Mouse (Mus musculus) right cerebral cortex, postnatal 4 days (tissue): ENCODE results near the gene Cdon.

Source experiments
- DNase-seq: peaks from one replicate; pipeline ENCODE4 v3.0.0-alpha.2; 2022

Gene Cdon

GRCm38 (mm10) chr9:35494937-35495336, 74.0 kb downstream of the Cdon start:
- DNase-seq = no peak

GRCm38 (mm10) chr9:35495471-35495870, 74.5 kb downstream of the Cdon start:
- no peak for DNase-seq

GRCm38 (mm10) chr9:35499946-35500345, 79.0 kb downstream of the Cdon start:
- no peak for DNase-seq

GRCm38 (mm10) chr9:35502361-35503000, 81.6 kb downstream of the Cdon start:
- no peak for DNase-seq

- peak; percentile 34 for DNase-seq
Observed at GRCm38 (mm10) chr9:35508234-35508633, 87.3 kb downstream of the Cdon start.

GRCm38 (mm10) chr9:35513900-35514299, 93.0 kb downstream of the Cdon start:
- DNase-seq = no peak

- no peak for DNase-seq
Observed at GRCm38 (mm10) chr9:35516182-35516581, 95.3 kb downstream of the Cdon start.

GRCm38 (mm10) chr9:35516711-35517110, 95.8 kb downstream of the Cdon start:
- DNase-seq = no peak

- DNase-seq = no peak
Observed at GRCm38 (mm10) chr9:35518169-35518568, 97.2 kb downstream of the Cdon start, which contains the start of gene Gm1113. Gm1113 (minus strand) TSS chr9:35518269.

GRCm38 (mm10) chr9:35520631-35521348, 99.9 kb downstream of the Cdon start:
- no peak for DNase-seq

- DNase-seq = no peak
Observed at GRCm38 (mm10) chr9:35522241-35522640, 101.3 kb downstream of the Cdon start.

GRCm38 (mm10) chr9:35522821-35523515, 102.0 kb downstream of the Cdon start:
- DNase-seq = no peak

GRCm38 (mm10) chr9:35523541-35523940, 102.6 kb downstream of the Cdon start:
- DNase-seq = peak; percentile 35

- peak; percentile 73 for DNase-seq
Observed at GRCm38 (mm10) chr9:35523941-35524411, 103.0 kb downstream of the Cdon start.

GRCm38 (mm10) chr9:35529141-35529540, 108.2 kb downstream of the Cdon start:
- no peak for DNase-seq

- DNase-seq = no peak
Observed at GRCm38 (mm10) chr9:35529796-35530195, 108.9 kb downstream of the Cdon start.

GRCm38 (mm10) chr9:35533266-35533665, 112.3 kb downstream of the Cdon start:
- no peak for DNase-seq

GRCm38 (mm10) chr9:35535110-35535509, 114.2 kb downstream of the Cdon start:
- peak; percentile 43 for DNase-seq

GRCm38 (mm10) chr9:35535876-35536275, 114.9 kb downstream of the Cdon start:
- DNase-seq = no peak

GRCm38 (mm10) chr9:35539001-35539750, 118.2 kb downstream of the Cdon start:
- DNase-seq = no peak

GRCm38 (mm10) chr9:35541024-35541423, 120.1 kb downstream of the Cdon start:
- no peak for DNase-seq

GRCm38 (mm10) chr9:35541488-35541887, 120.6 kb downstream of the Cdon start:
- DNase-seq = peak; percentile 95

- no peak for DNase-seq
Observed at GRCm38 (mm10) chr9:35541941-35542340, 121.0 kb downstream of the Cdon start.
